Mouse (Mus musculus) cerebellum, postnatal 25 days (tissue): ENCODE measurements at regions not wholly inside any gene's neighbourhood (a gene's known extent, or its start where the extent isn't known, plus 50 kb on each side); places are given as distances from the start of the nearest gene placed in this dataset.

Source experiments
- DNase-seq, 2 experiments: peaks; one replicate each; pipeline ENCODE4 v3.0.0; 2021; ENCODE audit warnings: mixed read lengths in 2 of 2

DNA sequence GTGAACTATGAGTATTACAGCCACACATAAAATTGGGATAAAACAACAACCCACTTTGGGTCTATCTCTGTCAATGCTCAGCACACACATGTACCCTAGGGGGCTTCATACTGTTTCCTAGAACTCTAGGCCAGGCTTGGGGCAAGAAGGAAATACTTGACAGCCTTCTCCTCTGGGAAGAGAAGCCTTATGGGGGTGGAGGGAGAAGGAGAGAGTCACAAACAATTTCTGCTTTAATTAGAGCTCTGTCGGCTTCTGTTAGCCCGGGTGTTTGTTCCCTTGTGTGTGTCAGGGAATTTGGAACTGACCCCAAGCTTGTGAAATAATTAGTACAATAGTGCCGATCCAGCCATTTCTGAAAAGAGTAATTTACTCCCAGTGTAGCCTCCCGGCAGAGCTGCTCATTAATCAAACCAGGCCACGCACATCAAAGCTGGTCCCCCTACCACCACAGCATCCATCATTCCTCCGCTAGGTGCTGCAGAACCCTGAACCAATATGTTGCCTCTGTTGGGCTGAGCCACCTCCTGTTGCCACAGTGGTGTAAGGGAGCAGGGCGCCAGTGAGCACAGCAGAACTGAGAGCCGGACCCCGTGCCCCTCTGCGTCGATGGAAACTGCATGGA lies 307.3 kb downstream of the Tmem114 start:
- DNase-seq = no peak

GRCm38 (mm10) chr16:8111329-8112116 lies 313.4 kb downstream of the Tmem114 start:
- DNase-seq = no peak

DNA sequence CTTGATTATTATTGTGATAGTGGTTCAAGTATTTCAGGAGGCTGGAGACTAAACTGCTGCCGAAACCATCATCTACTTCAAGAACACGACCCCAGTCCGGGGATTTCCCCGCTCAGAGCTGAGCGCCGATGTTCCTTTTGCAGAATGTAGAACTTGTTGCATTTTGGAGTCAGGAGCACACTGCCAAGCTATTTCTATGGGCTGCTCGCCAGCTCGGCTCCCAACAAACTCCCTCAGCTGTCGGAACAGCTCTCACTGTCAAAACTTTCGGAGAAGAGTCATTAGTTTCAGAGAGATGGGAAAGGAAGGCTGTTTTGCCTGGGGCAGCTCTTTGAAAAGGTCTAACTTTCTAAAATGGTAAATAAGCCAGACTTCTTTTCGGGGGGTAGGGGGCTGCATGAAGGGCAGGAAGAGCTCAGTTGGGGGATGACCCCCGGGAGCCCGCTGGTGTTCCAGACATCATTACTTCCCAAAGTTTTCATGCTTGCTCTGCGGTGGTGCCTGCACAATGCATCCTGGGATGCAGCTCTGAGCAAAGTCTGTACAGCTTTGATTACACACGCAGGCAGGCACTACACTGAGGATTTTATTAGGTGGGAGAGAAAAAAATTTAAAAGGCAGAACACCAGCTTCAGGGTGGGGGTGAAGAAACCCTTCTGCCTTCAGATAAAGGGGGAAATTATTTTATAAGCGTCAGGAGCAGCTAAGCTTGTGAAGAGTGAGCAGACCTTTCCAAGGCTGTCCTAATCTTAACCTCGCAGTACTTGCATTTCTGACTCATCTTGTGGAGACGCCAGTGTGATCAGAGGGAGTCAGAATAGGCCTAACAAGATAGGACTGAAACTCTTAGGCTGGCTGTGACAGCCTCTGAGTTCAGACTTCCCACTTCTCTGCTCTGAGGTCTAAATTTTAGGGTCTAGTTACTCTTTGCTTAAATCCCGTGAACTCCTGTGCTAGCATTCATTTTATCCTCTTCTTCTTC lies 316.5 kb downstream of the Tmem114 start:
- DNase-seq = peak in 1 of 2 experiments; percentile 7

DNA sequence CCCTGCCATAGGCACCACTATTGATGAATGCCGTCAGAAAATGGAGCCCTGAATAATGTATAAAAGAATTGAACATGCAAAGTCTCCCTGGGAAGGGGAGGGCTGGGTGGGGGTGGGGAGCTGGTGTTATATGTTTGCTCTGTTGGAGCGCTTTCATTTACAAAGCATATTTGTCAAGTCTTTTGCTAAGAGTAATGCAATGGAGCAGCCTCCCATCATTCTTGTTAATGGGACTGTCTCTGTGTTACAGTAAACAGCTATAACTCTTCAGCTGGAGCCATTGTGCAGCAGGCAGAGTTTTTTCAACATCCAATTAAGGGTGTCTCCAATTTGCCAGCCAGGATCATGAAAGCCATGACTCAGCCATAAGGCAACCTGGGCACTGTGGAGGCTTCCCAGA lies 345.9 kb downstream of the Tmem114 start:
- DNase-seq = no peak

GRCm38 (mm10) chr16:8078461-8078860 lies 346.5 kb downstream of the Tmem114 start:
- DNase-seq = no peak

DNA sequence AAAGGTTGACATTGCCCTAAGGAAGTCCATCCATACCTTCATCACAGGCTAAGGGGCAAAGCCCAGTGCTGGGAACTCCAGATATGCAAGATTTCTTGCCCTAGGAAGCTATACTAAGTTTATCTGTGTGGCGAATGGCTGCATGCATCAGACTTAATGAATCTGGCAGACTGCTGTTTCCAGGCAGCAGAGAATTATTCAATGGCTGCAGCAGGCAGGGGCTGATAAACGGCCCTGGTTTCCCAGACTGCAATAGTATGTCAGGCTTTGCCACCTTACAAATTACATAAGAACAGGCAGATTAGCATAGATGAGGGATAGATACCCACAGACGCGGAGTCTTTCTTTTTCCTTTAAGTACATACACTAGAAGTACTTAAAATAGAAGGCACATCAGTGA lies 350.2 kb downstream of the Tmem114 start:
- no peak for DNase-seq

GRCm38 (mm10) chr16:8053936-8054335 lies 371.0 kb downstream of the Tmem114 start:
- DNase-seq = no peak

- no peak for DNase-seq
Observed at GRCm38 (mm10) chr16:8008966-8009365, 416.0 kb downstream of the Tmem114 start.

DNA sequence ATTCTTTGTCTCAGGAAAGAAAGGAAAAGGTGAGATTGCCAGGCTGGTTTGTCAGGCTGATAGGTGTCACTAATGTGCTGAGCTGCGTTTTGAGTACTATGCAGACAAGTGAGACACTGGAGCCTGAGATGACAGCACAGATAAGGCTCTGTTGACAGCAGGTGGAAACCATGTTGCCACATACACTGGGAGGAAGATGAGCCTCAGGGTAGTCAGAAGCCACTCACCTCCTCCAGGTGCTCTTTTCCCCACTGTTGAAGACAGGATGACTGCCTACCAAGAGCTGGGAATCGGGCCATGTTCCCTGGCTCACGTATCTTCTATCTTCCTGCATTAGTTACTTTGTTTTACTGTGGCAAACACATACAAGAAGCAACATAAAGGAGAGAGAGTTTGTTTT lies 418.3 kb downstream of the Tmem114 start:
- DNase-seq = no peak

DNA sequence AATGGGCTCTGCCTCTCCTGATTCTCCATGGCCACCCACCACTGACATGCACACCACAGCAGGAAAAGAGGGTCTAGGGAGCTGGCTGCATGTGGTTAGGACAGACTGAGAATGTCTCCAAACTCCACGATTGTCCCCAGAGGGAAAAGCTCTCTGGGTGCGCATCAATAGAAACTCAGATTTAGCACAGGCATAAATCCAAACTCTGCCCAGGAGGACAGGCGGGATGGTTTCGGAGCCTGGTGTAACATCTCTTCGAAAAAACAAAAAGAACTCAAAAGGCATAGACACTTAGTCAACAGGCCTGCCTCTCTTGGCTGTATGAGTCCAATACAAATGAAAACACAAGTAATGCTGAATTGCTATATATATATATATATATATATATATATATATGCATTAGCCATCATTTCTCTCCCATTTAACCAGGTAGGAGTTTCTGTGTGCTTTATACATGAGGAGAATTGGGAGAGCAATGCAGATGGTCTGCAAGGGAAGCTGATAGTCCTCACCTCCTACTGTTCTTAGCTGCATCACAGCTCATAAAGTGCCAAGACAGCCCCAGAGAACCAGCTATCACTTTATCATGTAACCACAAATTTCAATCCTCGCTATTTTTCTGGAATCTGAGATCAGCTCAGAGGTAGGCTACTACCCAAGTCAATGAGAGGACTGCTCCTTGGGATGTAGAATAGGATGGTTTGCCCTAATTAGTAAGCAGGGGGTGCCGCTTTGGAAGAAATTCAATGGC lies 422.4 kb downstream of the Tmem114 start:
- no peak for DNase-seq

- no peak for DNase-seq
Observed at GRCm38 (mm10) chr16:7982816-7983215, 442.1 kb downstream of the Tmem114 start.

GRCm38 (mm10) chr16:7978466-7978865 lies 446.5 kb downstream of the Tmem114 start:
- no peak for DNase-seq

DNA sequence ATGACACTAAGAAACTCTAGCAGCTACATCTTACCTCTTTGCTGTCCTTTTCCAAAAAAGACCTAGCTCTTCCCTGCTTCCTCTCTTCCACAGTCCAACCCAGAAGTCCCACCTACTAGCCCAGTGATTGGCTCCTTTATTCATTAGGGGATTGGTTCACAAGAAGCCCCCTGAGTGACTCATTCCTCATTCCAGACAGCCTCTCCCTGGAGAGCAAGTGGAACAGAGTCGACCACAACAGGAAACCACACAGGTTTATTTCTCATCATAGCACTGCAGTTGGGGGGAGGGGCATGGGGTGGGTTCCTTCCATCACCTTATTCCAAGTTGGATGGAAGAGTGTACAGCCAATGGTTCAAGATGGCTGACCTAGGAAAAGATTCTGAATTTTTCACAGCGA lies 473.3 kb downstream of the Tmem114 start:
- DNase-seq = no peak

DNA sequence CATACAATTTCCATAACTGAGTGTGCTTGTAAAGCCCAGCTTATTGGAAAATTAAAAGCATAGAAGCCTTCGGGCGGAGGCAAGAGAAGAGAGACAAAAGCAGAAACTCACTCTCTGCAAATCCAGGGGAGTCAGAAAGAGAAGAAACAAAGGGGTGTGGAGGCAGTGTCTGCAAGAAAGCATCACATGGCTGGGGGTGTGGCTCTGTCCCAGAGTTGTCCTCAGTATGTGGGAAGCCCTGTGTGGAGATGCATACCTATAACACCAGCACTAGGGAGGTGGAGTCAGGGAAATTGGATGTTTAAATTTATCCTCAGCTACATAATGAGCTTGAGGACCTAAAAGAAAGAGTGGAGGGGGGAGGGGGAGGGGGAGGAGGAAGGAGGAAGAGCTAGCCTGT lies 482.6 kb downstream of the Tmem114 start:
- DNase-seq = no peak

- peak; percentile 63 to 69 for DNase-seq
Observed at GRCm38 (mm10) chr16:7937167-7937566, 487.8 kb downstream of the Tmem114 start.

GRCm38 (mm10) chr16:7932322-7932721 lies 492.6 kb downstream of the Tmem114 start:
- DNase-seq = peak; percentile 6 to 38

DNA sequence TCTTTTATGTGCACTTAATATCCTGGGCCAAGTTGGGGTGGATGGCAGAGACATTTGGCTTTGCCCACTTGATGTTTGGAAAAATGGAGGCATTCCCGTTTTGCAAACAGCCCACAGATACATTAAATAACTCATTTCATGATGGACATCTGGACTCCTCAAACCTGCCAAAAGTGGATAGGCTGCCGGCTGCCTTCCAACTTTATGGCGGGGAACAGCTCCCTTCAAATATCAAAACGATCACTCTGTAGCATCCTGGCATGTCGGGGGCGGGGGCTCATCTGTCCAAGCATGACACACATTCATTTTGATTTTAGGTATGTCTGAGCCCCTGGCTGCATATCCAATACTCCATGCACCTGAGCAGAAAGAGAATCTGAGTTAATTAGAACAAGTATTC lies 493.3 kb downstream of the Tmem114 start:
- DNase-seq = no peak

DNA sequence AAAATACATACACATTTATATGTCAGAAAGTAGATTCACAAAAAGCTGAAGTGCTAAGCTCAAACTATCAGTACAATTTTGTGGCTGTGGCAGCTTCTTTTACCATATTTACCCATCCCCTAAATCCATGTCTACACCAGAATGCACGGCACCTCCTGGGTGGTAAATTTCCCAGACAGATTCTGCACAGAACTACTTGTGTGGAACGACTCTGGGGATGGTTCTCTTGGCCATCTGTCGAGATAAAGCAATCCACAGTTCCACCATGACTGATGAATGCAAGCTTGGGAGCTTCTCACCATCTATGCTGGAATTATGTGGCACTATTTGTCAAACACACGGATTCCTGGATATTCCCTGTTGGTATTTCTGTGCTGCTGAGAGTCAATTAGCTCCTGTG lies 495.8 kb downstream of the Tmem114 start:
- DNase-seq = peak; percentile 13 to 35

GRCm38 (mm10) chr16:7928391-7928935 lies 496.5 kb downstream of the Tmem114 start:
- no peak for DNase-seq

GRCm38 (mm10) chr16:7927756-7928155 lies 497.2 kb downstream of the Tmem114 start:
- DNase-seq = peak; percentile 5 to 21

GRCm38 (mm10) chr16:7895786-7896185 lies 529.1 kb downstream of the Tmem114 start:
- peak in 1 of 2 experiments; percentile 10 for DNase-seq

- no peak for DNase-seq
Observed at GRCm38 (mm10) chr16:7892799-7893198, 532.1 kb downstream of the Tmem114 start.
